Mouse (Mus musculus) ES-E14 (cell line): ENCODE measurements around the gene Parn. TPM values are rescaled to one million over a fixed set of nuclear protein-coding genes. Genes with fewer than 3 reads are reported as not detected.

Source experiments
- DNase-seq: peaks from one replicate; pipeline ENCODE4 v3.0.0-alpha.2; 2013; ENCODE audit warnings: low read depth, low spot score
- H3K27ac ChIP-seq: 2 replicates; pipeline ENCODE4 v1.5.1; 2012; ENCODE audit warnings: low read depth, mild to moderate bottlenecking, low read length, moderate library complexity, mixed read lengths; ENCODE audit not compliant: poor library complexity, insufficient read depth, severe bottlenecking
- H3K36me3 ChIP-seq: 2 replicates; pipeline ENCODE4 v1.6.1; 2012; ENCODE audit warnings: mild to moderate bottlenecking, low read length, moderate library complexity, mixed read lengths; ENCODE audit not compliant: control insufficient read depth, poor library complexity, insufficient read depth, severe bottlenecking
- H3K4me1 ChIP-seq, 2 experiments: fragments of 150-350 bp in 1 of 2; sonication (generic) in 1 of 2; 2 replicates each; pipeline ENCODE4 v1.6.1; 2012; ENCODE audit warnings: low read length in 2 of 2, mild to moderate bottlenecking in 1 of 2, mixed read lengths in 1 of 2; ENCODE audit not compliant: control insufficient read depth in 2 of 2, insufficient read depth in 2 of 2, poor library complexity in 1 of 2
- H3K4me3 ChIP-seq, 2 experiments: fragments of 150-350 bp in 1 of 2; sonication (generic) in 1 of 2; 2 replicates each; pipeline ENCODE4 v1.5.1; 2012; ENCODE audit warnings: low read length in 2 of 2, low read depth in 1 of 2, mild to moderate bottlenecking in 1 of 2, mixed read lengths in 1 of 2; ENCODE audit not compliant: insufficient read depth in 1 of 2, poor library complexity in 1 of 2, severe bottlenecking in 1 of 2
- H3K9ac ChIP-seq: 2 replicates; pipeline ENCODE4 v1.6.1; 2012; ENCODE audit warnings: low read depth, mild to moderate bottlenecking, low read length, mixed read lengths; ENCODE audit not compliant: poor library complexity, insufficient read depth, severe bottlenecking
- H3K9me3 ChIP-seq: fragments of 150-350 bp; sonication (generic); 2 replicates; pipeline ENCODE4 v1.6.1; 2012; ENCODE audit warnings: low read depth, mild to moderate bottlenecking, low read length; ENCODE audit not compliant: control insufficient read depth, insufficient read depth
- CHD2 ChIP-seq: IDR thresholded peaks from 2 replicates; pipeline ENCODE4 v1.6.1; 2014; ENCODE audit warnings: mild to moderate bottlenecking, low read depth, low read length, inconsistent platforms
- HCFC1 ChIP-seq: IDR thresholded peaks from 2 replicates; pipeline ENCODE4 v1.6.1; 2012; ENCODE audit warnings: low read length, inconsistent platforms, borderline replicate concordance; ENCODE audit not compliant: insufficient read depth
- MAFK ChIP-seq: IDR thresholded peaks from 2 replicates; pipeline ENCODE4 v1.6.1; 2014; ENCODE audit warnings: mild to moderate bottlenecking, low read depth, low read length, inconsistent platforms; ENCODE audit not compliant: insufficient read depth
- ZC3H11A ChIP-seq: IDR thresholded peaks from 2 replicates; pipeline ENCODE4 v1.6.1; 2012; ENCODE audit warnings: low read depth, mild to moderate bottlenecking, inconsistent platforms, low read length, borderline replicate concordance
- ZNF384 ChIP-seq: IDR thresholded peaks from 2 replicates; pipeline ENCODE4 v1.6.1; 2012; ENCODE audit warnings: low read depth, low read length, inconsistent platforms
- in situ Hi-C, 2 experiments: fragments of 600-800 bp; cut with MboI; formaldehyde crosslinking; loops; one replicate each; pipeline ENCODE4 v1.15.1; 2025; ENCODE audit warnings: low sequenced_read_pairs in 2 of 2, inconsistent platforms in 1 of 2; ENCODE audit not compliant: unreplicated experiment in 2 of 2
- total RNA-seq: library from RNA; depleted of rRNA; stranded (reverse); fragments of 300-350 nt; gene quantifications from 2 replicates; pipeline ENCODE4 v1.2.3, GENCODE M21; 2012

The Parn gene
- total RNA-seq, 1 experiment: 30.3 TPM

DNA sequence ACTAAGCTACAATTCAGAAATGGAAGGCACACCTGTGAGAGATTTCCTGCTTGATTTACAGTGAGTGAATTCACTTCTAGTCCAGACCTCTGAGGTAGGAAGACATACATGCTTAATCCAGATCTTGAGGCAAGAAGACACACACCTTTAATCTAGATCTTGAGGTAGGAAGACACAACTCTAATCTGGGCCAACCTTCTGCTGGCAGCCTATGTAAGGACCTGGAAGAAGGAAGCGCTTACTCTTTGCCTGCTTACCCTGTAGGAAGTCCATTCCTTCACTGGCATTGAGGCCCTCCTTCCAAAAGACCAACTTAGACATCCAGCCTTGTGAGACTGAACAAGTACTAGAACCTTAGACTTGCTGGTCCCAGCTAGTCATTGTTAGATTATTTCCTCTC lies 1.3 kb upstream of the Parn start:
- peaks cover 0 to 6% of the 10 kb centered on the region in 2 experiments; a peak in 1 of 4 replicates for H3K4me1 ChIP-seq
- in situ Hi-C loops: no loop called here
- H3K9me3 ChIP-seq: no peaks in the 10 kb centered on the region
- no peak overlapping the region for H3K4me3 ChIP-seq
- DNase-seq: no peak
- H3K27ac ChIP-seq: no peak overlapping the region
- TF ChIP-seq MAFK (no peak), CHD2 (no peak)
- peaks cover 1% of the 10 kb centered on the region; the same call in 1 of the 2 replicates for H3K36me3 ChIP-seq
- H3K9ac ChIP-seq: no peak overlapping the region

DNA sequence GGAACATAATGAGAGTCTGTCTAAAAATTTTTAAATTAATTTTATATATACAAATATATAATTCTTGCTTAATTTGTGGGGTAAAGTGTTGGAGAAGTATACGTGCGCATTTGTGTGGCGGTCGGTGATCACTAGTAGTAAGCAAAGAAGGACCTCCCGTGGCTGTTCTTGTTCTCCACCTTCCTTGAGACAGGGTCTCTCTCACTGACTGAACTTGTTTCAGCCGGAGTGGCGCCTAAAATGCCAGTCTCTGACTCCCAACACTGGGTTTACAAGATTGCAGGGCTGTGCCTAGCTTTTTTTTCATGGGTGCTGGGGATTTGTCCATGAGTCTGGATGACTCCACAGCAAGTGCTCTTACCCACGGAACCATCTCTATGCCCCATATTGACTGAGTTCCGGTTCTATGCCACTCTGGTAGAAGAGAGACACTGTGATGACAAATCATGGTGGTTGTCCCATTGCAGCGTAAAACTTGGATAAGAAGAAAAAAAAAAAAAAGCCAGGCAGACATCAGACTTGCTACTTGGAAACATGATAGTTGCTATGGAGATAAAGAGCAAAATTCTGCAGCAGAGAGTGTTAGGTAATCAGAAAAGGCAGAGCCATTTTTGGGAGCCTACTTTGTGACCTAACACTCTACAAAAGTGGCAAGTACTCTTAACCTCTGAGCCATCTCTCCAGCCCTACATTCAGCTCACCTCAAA lies 585 bp upstream of the Parn start:
- TF ChIP-seq CHD2: no peak
- Histone ChIP-seq H3K9ac (no peak overlapping the region; the same call in 1 of the 2 replicates), H3K9me3 (no peaks in the 10 kb centered on the region), H3K27ac (no peak overlapping the region), H3K36me3 (peaks cover 1% of the 10 kb centered on the region; the same call in 1 of the 2 replicates), H3K4me3 (peak overlapping the region; percentile 75 to 81; a peak in 2 of 4 replicates), H3K4me1 (peaks cover 0 to 6% of the 10 kb centered on the region in 2 experiments; a peak in 1 of 4 replicates)
- DNase-seq: no peak
- in situ Hi-C loops: no loop called here

DNA sequence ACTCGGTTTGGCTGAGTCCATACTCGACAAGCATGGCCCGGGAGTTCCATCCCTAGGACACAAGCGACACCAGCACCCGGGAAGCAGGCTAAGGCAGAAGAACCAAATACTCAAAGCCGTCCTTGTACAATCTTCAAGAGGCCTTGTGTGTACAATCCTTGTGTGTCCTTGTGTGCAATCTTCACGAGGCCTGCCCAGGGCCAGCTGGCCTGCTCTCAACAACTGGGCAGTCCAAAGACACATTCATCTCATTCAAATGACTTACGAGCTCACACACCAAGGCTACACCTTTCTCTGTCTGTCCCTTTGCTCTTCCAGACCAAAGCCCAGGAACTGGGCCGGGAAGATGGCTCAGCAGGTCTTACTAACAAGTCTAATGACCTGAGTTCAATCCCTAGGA lies 7.2 kb downstream of the Parn start:
- in situ Hi-C loops: no loop called here

DNA sequence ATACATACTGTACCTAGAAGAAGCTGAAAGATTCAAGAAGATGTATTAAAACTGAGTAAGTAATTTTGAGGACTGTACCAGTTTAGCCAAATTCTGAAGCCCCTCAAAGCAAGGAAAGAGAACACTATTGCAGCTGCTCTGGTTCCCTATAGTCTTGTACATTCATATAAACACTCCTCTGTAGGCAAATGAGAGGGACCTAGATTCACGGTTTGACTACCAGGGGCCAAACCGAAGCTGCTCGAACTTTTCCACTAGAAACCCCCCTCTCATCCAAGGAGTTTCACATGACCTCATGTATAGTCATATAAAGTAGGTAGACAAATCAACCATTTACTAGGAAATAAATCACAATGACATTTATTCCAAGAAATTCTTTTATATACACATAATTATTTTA lies 9.1 kb downstream of the Parn start:
- TF ChIP-seq HCFC1 (no peak), CHD2 (no peak), MAFK (no peak), ZNF384 (no peak), ZC3H11A (no peak)
- in situ Hi-C loops: no loop called here
- Histone ChIP-seq H3K36me3 (peaks cover 22% of the 10 kb centered on the region), H3K4me3 (no peak overlapping the region), H3K27ac (no peak overlapping the region), H3K9me3 (no peaks in the 10 kb centered on the region), H3K4me1 (no peaks in the 10 kb centered on the region), H3K9ac (no peak overlapping the region)
- DNase-seq: no peak

More for the DNA sequence above, 7.2 kb downstream of the Parn start:
- Histone ChIP-seq H3K4me3 (no peak overlapping the region), H3K9ac (no peak overlapping the region), H3K36me3 (peaks cover 19% of the 10 kb centered on the region), H3K4me1 (no peaks in the 10 kb centered on the region), H3K9me3 (no peaks in the 10 kb centered on the region), H3K27ac (no peak overlapping the region)
- TF ChIP-seq CHD2: no peak
- TF ChIP-seq HCFC1: no peak
- TF ChIP-seq MAFK: no peak
- TF ChIP-seq ZC3H11A: no peak
- TF ChIP-seq ZNF384: no peak
- DNase-seq: no peak

DNA sequence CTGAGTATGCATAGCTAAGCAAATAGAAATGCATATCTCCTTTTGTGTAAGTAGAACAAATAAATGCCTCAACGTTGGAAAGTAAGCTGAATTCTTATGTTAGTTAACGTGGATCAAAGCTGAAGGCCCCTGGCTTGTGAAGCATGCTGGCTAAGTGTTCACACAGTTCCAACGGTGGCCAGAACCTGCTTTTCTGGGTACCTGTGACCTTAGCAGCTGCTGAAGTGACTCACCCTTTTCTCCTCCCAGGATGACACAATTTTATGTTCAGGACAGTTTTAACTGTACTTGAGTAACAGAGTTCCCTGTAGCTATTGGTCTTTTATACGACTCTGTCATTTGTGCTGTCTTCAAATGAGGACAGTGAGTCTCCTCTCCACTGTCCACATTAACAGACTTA lies 22.0 kb downstream of the Parn start:
- DNase-seq: no peak
- no peak overlapping the region for H3K4me3 ChIP-seq
- peaks cover 6% of the 10 kb centered on the region for H3K36me3 ChIP-seq
- no peaks in the 10 kb centered on the region for H3K4me1 ChIP-seq
- in situ Hi-C loops: no loop called here
- H3K27ac ChIP-seq: no peak overlapping the region
- H3K9ac ChIP-seq: no peak overlapping the region
- no peaks in the 10 kb centered on the region for H3K9me3 ChIP-seq
- TF ChIP-seq CHD2: no peak
- no peak for TF ChIP-seq ZNF384
- no peak for TF ChIP-seq MAFK
- TF ChIP-seq HCFC1: no peak
